Mouse (Mus musculus): ENCODE data around the gene Aqp1. TPM values are rescaled to one million over a fixed set of nuclear protein-coding genes. Genes with fewer than 3 reads are reported as not detected.
A peak's percentile ranks its signal among the peaks of the same experiment; 100 is the strongest.

The Aqp1 gene
- polyA plus RNA-seq, 1 experiment from 2014 or later = 0.76 TPM

DNA sequence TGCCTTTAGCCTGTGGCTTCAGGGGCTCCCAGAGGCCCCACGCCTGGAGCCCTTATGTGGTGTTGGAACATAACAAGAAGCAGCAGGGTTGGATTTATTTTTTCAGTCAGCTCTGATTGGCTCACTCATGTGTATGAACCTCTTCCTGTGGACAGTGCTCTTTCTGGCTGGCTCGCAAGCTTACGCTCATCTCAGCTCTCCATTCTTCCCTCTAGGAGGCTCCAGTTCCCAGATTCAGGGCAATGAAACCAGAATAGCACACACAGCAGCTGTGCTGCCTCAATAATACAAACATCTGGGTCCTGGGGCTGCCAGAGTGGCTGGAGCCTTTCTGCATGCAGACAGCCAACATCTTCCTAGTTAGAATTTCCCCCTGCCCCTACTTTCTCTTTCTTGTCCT lies 59.9 kb downstream of the Aqp1 start:
- no peaks in the 10 kb centered on the region for H3K36me3 ChIP-seq (replicated peaks)
- peaks cover 32% of the 10 kb centered on the region for H3K4me1 ChIP-seq
- no peaks in the 10 kb centered on the region for H3K9me3 ChIP-seq
- no peak for DNase-seq (ENCODE audit: low spot score)
- 51% methylated on average over 3 of the region's 3 CpGs for WGBS
- peaks cover 22% of the 10 kb centered on the region; the same call in 1 of the 2 replicates for H3K27me3 ChIP-seq (replicated peaks; ENCODE audit: low read depth, poor library complexity, severe bottlenecking)
- no peak overlapping the region for H3K4me3 ChIP-seq
- 0 out of 2 replicates have a peak overlapping the region, but pooled peaks have one; percentile 40 for H3K27ac ChIP-seq (replicated peaks)

DNA sequence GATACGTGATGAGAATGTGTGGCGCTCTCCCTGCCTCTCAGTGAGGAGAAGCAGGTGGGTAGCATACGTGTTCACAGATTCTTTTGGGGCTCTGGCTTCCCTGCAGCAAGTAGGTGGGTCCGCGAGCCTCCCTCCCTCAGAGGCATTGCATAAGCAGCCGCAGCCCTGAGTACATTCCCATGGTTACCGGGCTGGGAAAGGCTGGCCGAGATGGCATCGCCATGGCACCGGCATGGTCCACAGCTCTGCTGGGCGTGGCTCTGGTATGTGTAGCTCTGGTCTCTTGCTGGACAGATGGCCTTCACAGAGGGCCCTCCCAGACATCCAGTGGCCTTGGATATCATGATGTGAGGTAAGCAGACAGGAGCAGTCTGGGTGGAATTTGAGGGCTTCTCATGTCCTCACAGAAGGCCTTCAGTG lies 60.4 kb downstream of the Aqp1 start:
- H3K9me3 ChIP-seq = no peaks in the 10 kb centered on the region
- 0 out of 2 replicates have a peak overlapping the region, but pooled peaks have one; percentile 40 for H3K27ac ChIP-seq (replicated peaks)
- H3K27me3 ChIP-seq (replicated peaks; ENCODE audit: low read depth, poor library complexity, severe bottlenecking) = peaks cover 22% of the 10 kb centered on the region; the same call in 1 of the 2 replicates
- no peaks in the 10 kb centered on the region for H3K36me3 ChIP-seq (replicated peaks)
- H3K4me3 ChIP-seq = no peak overlapping the region
- WGBS = 81% methylated on average over 11 of the region's 11 CpGs
- DNase-seq (ENCODE audit: low spot score) = no peak
- peaks cover 31% of the 10 kb centered on the region for H3K4me1 ChIP-seq

Small RNA genes within 50 kb of the gene (microRNA-seq; reads per million reads assigned to microRNA genes)
- not detected for gene Gm25458

Other genes with a start within 250 kb of the Aqp1 start
- 0.12 and 0.55 TPM in 2 replicates for gene Crhr2, start 203.4 kb upstream of the Aqp1 start, polyA plus RNA-seq (2016; fragmentation: Nextera tagmentation; extraction: Ambion mirVana)
- 3.8 and 4.7 TPM in 2 replicates for gene Inmt, start 161.4 kb upstream of the Aqp1 start, polyA plus RNA-seq (2016; fragmentation: Nextera tagmentation; extraction: Ambion mirVana)
- gene Mindy4, start 133.0 kb upstream of the Aqp1 start, polyA plus RNA-seq (2016; fragmentation: Nextera tagmentation; extraction: Ambion mirVana) = 18.7 and 24.0 TPM in 2 replicates
- not detected in 2 replicates for gene Ghrhr, start 39.9 kb downstream of the Aqp1 start, polyA plus RNA-seq (2016; fragmentation: Nextera tagmentation; extraction: Ambion mirVana)
- 4.4 and 9.7 TPM in 2 replicates for gene Adcyap1r1, start 115.5 kb downstream of the Aqp1 start, polyA plus RNA-seq (2016; fragmentation: Nextera tagmentation; extraction: Ambion mirVana)